Mouse (Mus musculus): ENCODE results near the gene Eif2b3. TPM values are rescaled to one million over a fixed set of nuclear protein-coding genes. Genes with fewer than 3 reads are reported as not detected.

The Eif2b3 gene
- total and polyA plus RNA-seq, 3 experiments: 7.9 to 14.6 (median 12.0) TPM

DNA sequence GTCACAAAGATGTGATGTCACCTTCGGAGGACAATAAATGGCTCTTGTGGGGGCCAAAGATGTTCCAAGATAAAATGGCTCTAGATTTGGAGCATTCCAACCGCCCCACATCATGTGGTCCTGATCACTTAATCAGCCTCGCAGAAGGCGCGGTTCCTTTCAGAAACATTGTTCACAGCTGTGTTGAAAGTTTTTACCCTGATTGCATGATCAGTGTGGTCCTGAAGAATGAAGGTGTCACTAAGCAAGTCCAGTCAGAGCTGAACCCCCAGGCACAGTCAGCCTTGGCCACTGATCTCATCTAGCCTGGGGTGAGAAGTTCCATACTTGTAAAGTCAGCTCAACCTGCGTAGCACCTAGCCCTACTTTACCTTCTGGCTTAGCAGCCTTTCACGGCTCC, 98.7 kb downstream of the Eif2b3 start:
- WGBS: 90% methylated on average over 7 of the region's 7 CpGs
- no peaks in the 10 kb centered on the region for H3K27me3 ChIP-seq (ENCODE audit: control insufficient read depth, insufficient read depth, low read length)
- peaks cover 7% of the 10 kb centered on the region for H3K4me1 ChIP-seq (ENCODE audit: control insufficient read depth, insufficient read depth, low read length)
- TF ChIP-seq CTCF (IDR thresholded peaks at IDR 0.05) (no peak), POLR2A (IDR thresholded peaks at IDR 0.05; ENCODE audit: insufficient read depth, low read depth, low read length) (no peak), EP300 (IDR thresholded peaks at IDR 0.05; ENCODE audit: insufficient read depth, low read depth, low read length) (no peak)
- DNase-seq: no peak
- no peak overlapping the region for H3K9ac ChIP-seq (ENCODE audit: low read depth, low read length)
- H3K36me3 ChIP-seq (ENCODE audit: control insufficient read depth, insufficient read depth, low read length): no peaks in the 10 kb centered on the region
- intact Hi-C loops (cut with DNase I): no loop called here
- no peak overlapping the region for H3K4me3 ChIP-seq
- H3K79me2 ChIP-seq (replicated peaks; ENCODE audit: control insufficient read depth, insufficient read depth, low read length): no peaks in the 10 kb centered on the region
- H3K27ac ChIP-seq: no peak overlapping the region

DNA sequence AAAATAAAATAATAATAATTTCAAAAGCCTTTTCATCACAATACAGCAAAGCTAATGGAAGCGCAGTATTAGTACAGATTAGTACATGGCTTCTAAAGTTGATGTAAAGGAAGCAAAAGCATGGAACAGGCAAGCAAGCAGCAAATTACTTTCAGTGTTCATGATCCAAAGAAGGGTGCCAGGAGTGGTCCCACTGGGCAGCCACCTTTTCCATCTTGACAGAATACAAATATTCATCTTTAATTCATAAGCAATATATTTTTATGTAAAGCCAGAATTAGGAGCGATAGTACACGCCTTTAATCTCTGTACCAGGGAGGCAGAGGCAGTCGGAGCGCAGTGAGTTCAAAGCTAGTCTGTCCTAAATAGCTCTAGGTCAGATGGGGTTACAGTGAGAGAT, 100.4 kb downstream of the Eif2b3 start:
- intact Hi-C loops (cut with DNase I): loop anchor here (2.0 to 10.0 kb wide), 8 partner anchors 17 to 405 kb away; partner anchors contain the start of genes Eif2b3 and Kif2c
- 73% methylated on average over 5 of the region's 5 CpGs for WGBS

DNA sequence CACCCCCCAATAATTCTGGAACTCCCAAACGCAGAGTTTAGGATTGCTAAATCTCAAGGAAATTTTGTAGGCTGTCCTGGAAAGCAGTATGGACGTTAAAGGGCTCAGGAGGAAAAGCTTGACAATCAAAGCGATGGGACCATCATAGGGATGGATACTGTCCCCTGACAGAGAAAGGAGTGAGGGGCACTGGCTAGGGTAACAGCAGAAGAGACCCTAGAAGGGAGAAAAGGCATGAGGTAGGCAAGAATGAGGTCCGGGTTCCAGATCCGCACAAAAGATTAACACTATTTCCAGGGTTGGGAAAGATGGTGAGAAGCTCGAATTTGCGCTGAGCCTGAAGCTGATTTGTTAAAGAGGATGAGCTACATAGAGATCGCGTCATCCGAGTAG, 100.8 kb downstream of the Eif2b3 start:
- Histone ChIP-seq H3K9ac (ENCODE audit: low read depth, low read length) (peak overlapping the region; percentile 61), H3K36me3 (ENCODE audit: control insufficient read depth, insufficient read depth, low read length) (no peaks in the 10 kb centered on the region), H3K27ac (peak overlapping the region; percentile 98), H3K79me2 (replicated peaks; ENCODE audit: control insufficient read depth, insufficient read depth, low read length) (no peaks in the 10 kb centered on the region), H3K4me3 (peak overlapping the region; percentile 70), H3K4me1 (ENCODE audit: control insufficient read depth, insufficient read depth, low read length) (peaks cover 17% of the 10 kb centered on the region), H3K27me3 (ENCODE audit: control insufficient read depth, insufficient read depth, low read length) (no peaks in the 10 kb centered on the region)
- TF ChIP-seq EP300 (IDR thresholded peaks at IDR 0.05; ENCODE audit: insufficient read depth, low read depth, low read length): no peak
- TF ChIP-seq POLR2A (IDR thresholded peaks at IDR 0.05; ENCODE audit: insufficient read depth, low read depth, low read length): no peak
- no peak for TF ChIP-seq CTCF (IDR thresholded peaks at IDR 0.05)
- intact Hi-C loops (cut with DNase I): loop anchor here (2.0 to 10.0 kb wide), 8 partner anchors 17 to 405 kb away; partner anchors contain the start of genes Eif2b3 and Kif2c
- 2% methylated on average over 10 of the region's 10 CpGs for WGBS
- no peak for DNase-seq

More for the DNA sequence above, 100.4 kb downstream of the Eif2b3 start:
- Histone ChIP-seq H3K79me2 (replicated peaks; ENCODE audit: control insufficient read depth, insufficient read depth, low read length) (no peaks in the 10 kb centered on the region), H3K4me1 (ENCODE audit: control insufficient read depth, insufficient read depth, low read length) (peaks cover 14% of the 10 kb centered on the region), H3K9ac (ENCODE audit: low read depth, low read length) (peak overlapping the region; percentile 61; the same call in 1 of the 2 replicates), H3K36me3 (ENCODE audit: control insufficient read depth, insufficient read depth, low read length) (no peaks in the 10 kb centered on the region), H3K27ac (peak overlapping the region; percentile 98), H3K27me3 (ENCODE audit: control insufficient read depth, insufficient read depth, low read length) (no peaks in the 10 kb centered on the region), H3K4me3 (peak overlapping the region; percentile 70)
- DNase-seq: no peak
- TF ChIP-seq POLR2A (IDR thresholded peaks at IDR 0.05; ENCODE audit: insufficient read depth, low read depth, low read length): no peak
- no peak for TF ChIP-seq EP300 (IDR thresholded peaks at IDR 0.05; ENCODE audit: insufficient read depth, low read depth, low read length)
- TF ChIP-seq CTCF (IDR thresholded peaks at IDR 0.05): no peak

- peak; percentile 94 for TF ChIP-seq POLR2A (IDR thresholded peaks at IDR 0.05; ENCODE audit: insufficient read depth, low read depth, low read length)
- TF ChIP-seq EP300 (IDR thresholded peaks at IDR 0.05; ENCODE audit: insufficient read depth, low read depth, low read length): peak; percentile 100
- TF ChIP-seq CTCF (IDR thresholded peaks at IDR 0.05): peak; percentile 87
- no peaks in the 10 kb centered on the region for H3K27me3 ChIP-seq (ENCODE audit: control insufficient read depth, insufficient read depth, low read length)
- DNase-seq: peak; percentile 92 to 97
- under 1% methylated on average over 69 of the region's 69 CpGs for WGBS
- peak overlapping the region; percentile 98 for H3K27ac ChIP-seq
- no peaks in the 10 kb centered on the region for H3K79me2 ChIP-seq (replicated peaks; ENCODE audit: control insufficient read depth, insufficient read depth, low read length)
- H3K36me3 ChIP-seq (ENCODE audit: control insufficient read depth, insufficient read depth, low read length): no peaks in the 10 kb centered on the region
- peak overlapping the region; percentile 70 for H3K4me3 ChIP-seq
- H3K9ac ChIP-seq (ENCODE audit: low read depth, low read length): peak overlapping the region; percentile 78
- H3K4me1 ChIP-seq (ENCODE audit: control insufficient read depth, insufficient read depth, low read length): peaks cover 21% of the 10 kb centered on the region
- intact Hi-C loops (cut with DNase I): loop anchor here (2.0 to 10.0 kb wide), 8 partner anchors 16 to 406 kb away; partner anchors contain the start of genes Eif2b3 and Kif2c
These were observed 101.5 kb downstream of the Eif2b3 start for GRCm38 (mm10) chr4:117120445-117121414.

GRCm38 (mm10) chr4:117122209-117122608, 103.0 kb downstream of the Eif2b3 start:
- H3K27ac ChIP-seq: peak overlapping the region; percentile 66
- H3K36me3 ChIP-seq (ENCODE audit: control insufficient read depth, insufficient read depth, low read length): no peaks in the 10 kb centered on the region
- peaks cover 31% of the 10 kb centered on the region for H3K4me1 ChIP-seq (ENCODE audit: control insufficient read depth, insufficient read depth, low read length)
- H3K4me3 ChIP-seq: no peak overlapping the region
- DNase-seq: no peak
- intact Hi-C loops (cut with DNase I): loop anchor here (5.0 to 10.0 kb wide), 3 partner anchors 105 to 407 kb away; partner anchors contain the start of gene Eif2b3
- H3K79me2 ChIP-seq (replicated peaks; ENCODE audit: control insufficient read depth, insufficient read depth, low read length): no peaks in the 10 kb centered on the region
- H3K9ac ChIP-seq (ENCODE audit: low read depth, low read length): no peak overlapping the region
- no peaks in the 10 kb centered on the region for H3K27me3 ChIP-seq (ENCODE audit: control insufficient read depth, insufficient read depth, low read length)
- WGBS: 54% methylated on average over 4 of the region's 4 CpGs
- TF ChIP-seq CTCF (IDR thresholded peaks at IDR 0.05) (no peak), EP300 (IDR thresholded peaks at IDR 0.05; ENCODE audit: insufficient read depth, low read depth, low read length) (no peak), POLR2A (IDR thresholded peaks at IDR 0.05; ENCODE audit: insufficient read depth, low read depth, low read length) (no peak)

Measured in heart, adult 2 months (tissue).